Mouse (Mus musculus) kidney, postnatal 0 days (tissue): Measurements from ENCODE around the gene Dnah2. TPM values are rescaled to one million over a fixed set of nuclear protein-coding genes. Genes with fewer than 3 reads are reported as not detected.

Experiments
- ATAC-seq: fragments of 200-750 bp; cut with Nextera tagmentation; replicated peaks from 2 replicates; pipeline ENCODE4 v1.8.0; 2017; ENCODE audit warnings: low read depth, moderate number of reproducible peaks, moderate TSS enrichment, moderate library complexity; ENCODE audit not compliant: low FRiP score
- DNase-seq: peaks from one replicate; pipeline ENCODE4 v3.0.0-alpha.2; 2016; ENCODE audit warnings: low spot score
- H3K27ac ChIP-seq: fragments of 300-500 bp; sonication (generic); 2 replicates; pipeline ENCODE4 v1.5.1; 2014; ENCODE audit warnings: mild to moderate bottlenecking
- H3K27me3 ChIP-seq: fragments of 300-500 bp; sonication (generic); 2 replicates; pipeline ENCODE4 v1.6.1; 2014; ENCODE audit warnings: low read length, mixed read lengths; ENCODE audit not compliant: insufficient read depth
- H3K36me3 ChIP-seq: fragments of 300-500 bp; sonication (generic); 2 replicates; pipeline ENCODE4 v1.6.1; 2014; ENCODE audit warnings: low read length, mixed read lengths; ENCODE audit not compliant: insufficient read depth
- H3K4me1 ChIP-seq: fragments of 300-500 bp; sonication (generic); replicated peaks from 2 replicates; pipeline ENCODE4 v1.6.1; 2014; ENCODE audit warnings: antibody characterized with exemption, low read length, mixed read lengths; ENCODE audit not compliant: insufficient read depth
- H3K4me2 ChIP-seq: fragments of 300-500 bp; sonication (generic); 2 replicates; pipeline ENCODE4 v1.6.1; 2014; ENCODE audit warnings: mild to moderate bottlenecking, low read length, moderate library complexity, mixed read lengths
- H3K4me3 ChIP-seq: fragments of 300-500 bp; sonication (generic); replicated peaks from 2 replicates; pipeline ENCODE4 v1.5.1; 2014; ENCODE audit warnings: low read depth, low read length
- H3K9ac ChIP-seq: fragments of 300-500 bp; sonication (generic); 2 replicates; pipeline ENCODE4 v1.6.1; 2014; ENCODE audit warnings: low read depth, low read length
- H3K9me3 ChIP-seq: fragments of 300-500 bp; sonication (generic); replicated peaks from 2 replicates; pipeline ENCODE4 v1.6.1; 2016; ENCODE audit warnings: low read length, inconsistent platforms, mixed read lengths
- CTCF ChIP-seq: IDR thresholded peaks from 2 replicates; pipeline ENCODE4 v1.5.1; 2016; ENCODE audit warnings: antibody characterized with exemption, low read depth, mild to moderate bottlenecking, moderate library complexity
- WGBS: fragments of 180-500 bp; shearing (Covaris S2); extraction: QIAGEN DNeasy Blood & Tissue Kit; methylation state at CpG from one replicate; pipeline ENCODE4 v1.1.7; 2014; 5-methylcytosine and 5-hydroxymethylcytosine counted together
- polyA plus RNA-seq: library from polyadenylated mRNA; unstranded; fragments of >200 nt; fragmentation: Nextera tagmentation; extraction: Ambion mirVana; gene quantifications from 2 replicates; pipeline ENCODE4 v1.2.1, GENCODE M21; 2015

The Dnah2 gene
- polyA plus RNA-seq, 1 experiment from 2014 or later = 0.32 TPM

DNA sequence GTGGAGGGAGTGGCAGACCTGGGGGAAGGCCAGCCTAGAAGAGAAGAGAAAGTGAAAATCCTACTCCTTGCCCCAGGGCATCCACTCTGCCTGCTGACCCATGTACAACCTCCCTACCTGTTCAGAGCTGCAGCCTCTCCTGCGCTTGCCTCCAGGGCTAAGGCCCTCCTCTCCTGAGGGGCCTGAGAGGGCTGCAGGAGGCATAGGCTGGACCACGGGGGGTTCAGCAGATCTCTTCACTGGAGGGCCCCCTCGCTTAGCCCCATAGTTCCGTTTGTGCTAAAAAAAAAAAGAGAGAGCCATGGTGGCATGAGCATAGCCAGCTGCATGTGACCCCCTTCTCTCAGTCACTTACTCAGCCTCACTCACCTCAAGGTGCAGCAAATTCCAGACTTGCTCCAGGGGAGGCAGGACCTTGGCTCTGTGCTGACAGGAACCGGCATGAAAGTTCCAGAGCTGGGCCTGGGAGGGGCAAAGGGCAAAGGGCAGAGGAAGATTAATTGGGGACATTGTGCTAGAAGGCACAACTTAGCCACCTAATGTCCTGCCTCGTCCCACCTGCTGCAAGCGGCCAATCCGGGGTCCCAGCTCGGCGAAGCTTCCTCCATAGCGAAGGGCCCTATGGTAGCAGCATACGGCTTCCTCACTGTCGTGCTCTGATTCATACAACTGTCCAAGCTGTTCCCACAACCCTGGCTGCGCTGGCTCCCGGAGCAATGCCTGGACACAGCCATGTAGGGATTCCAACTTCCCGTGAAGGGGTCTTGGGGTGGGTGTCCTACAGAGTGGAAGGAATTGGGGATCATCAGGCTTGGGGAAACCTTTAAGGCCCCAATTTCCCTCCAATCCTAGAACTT, 141.8 kb downstream of the Dnah2 start:
- 85% methylated on average over 16 of the region's 16 CpGs for WGBS
- H3K36me3 ChIP-seq = peaks cover 52% of the 10 kb centered on the region
- ATAC-seq = no peak

DNA sequence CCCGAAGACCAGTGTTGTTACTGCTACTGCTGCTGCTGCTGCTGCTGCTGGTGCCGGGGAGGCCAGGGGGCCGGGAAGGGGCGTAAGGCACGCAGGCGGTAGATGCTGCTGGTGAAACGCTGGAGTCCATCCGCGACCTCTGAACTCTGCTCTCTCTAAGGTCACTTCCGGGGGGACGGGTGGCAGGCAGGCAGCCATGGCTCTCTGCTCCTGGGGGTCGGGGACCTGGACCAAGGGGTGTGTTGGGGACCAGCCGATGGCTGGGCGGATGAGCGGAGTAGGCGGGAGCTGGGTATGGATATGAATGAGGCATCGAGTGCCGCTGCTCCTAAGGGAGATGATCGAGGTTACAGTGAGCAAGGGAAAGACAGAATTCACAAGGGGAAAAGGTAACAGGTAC, 142.6 kb downstream of the Dnah2 start:
- Histone ChIP-seq H3K9ac (no peak overlapping the region), H3K27ac (no peak overlapping the region), H3K4me3 (no peak overlapping the region), H3K27me3 (no peaks in the 10 kb centered on the region), H3K9me3 (no peaks in the 10 kb centered on the region), H3K36me3 (peaks cover 60% of the 10 kb centered on the region), H3K4me1 (peaks cover 9% of the 10 kb centered on the region), H3K4me2 (no peak overlapping the region)
- ATAC-seq (no peak), DNase-seq (no peak)
- TF ChIP-seq CTCF = no peak
- WGBS = 86% methylated on average over 19 of the region's 19 CpGs

More for the DNA sequence above, 141.8 kb downstream of the Dnah2 start:
- Histone ChIP-seq H3K9me3 (no peaks in the 10 kb centered on the region), H3K27ac (no peak overlapping the region), H3K9ac (no peak overlapping the region), H3K4me1 (peaks cover 13% of the 10 kb centered on the region), H3K4me3 (no peak overlapping the region), H3K27me3 (no peaks in the 10 kb centered on the region), H3K4me2 (no peak overlapping the region)
- TF ChIP-seq CTCF = no peak
- no peak for DNase-seq

DNA sequence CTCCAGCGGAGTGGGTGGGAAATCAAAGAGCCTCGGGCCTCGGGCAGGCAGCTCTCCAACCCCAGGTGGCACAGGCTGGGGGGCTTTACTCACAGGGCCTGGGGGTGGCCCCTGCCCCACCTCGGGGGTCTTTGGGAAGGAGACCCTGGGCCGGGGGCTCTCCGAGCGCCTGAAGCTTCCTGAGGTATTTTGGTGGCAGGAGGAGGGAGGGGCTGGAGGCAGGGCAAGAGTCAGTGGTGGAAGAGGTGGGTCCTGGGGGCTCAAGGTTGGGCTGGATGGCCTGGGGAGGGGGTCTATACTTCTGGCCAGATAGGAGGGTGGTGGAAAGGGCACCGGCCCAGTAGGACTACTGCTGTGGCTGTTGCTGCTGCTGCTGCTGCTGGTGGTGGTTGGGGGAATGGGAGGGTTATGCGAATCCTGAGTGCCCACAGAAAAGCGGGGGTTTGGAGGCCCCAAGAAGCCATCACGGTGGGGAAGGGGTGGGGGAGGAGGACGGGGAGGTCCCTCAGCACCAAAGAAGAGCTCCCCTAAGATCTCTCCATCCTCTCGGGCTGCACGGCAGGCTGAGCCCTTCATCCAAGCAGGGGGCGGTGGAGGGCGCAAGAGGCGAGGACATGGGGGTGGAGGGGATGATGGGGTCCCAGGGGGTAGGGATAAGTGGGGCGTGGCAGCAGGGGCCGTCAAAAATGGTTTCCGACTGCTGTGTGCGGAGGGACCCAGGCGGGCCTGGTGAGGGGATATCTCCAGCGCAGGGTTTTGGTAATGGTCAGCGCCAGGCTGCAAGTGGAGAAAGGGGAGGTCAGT, 143.3 kb downstream of the Dnah2 start:
- WGBS = 89% methylated on average over 24 of the region's 24 CpGs
- peaks cover 64% of the 10 kb centered on the region for H3K36me3 ChIP-seq
- H3K4me2 ChIP-seq = no peak overlapping the region
- ATAC-seq = no peak
- no peaks in the 10 kb centered on the region for H3K9me3 ChIP-seq
- H3K9ac ChIP-seq = no peak overlapping the region
- DNase-seq = no peak
- peaks cover 9% of the 10 kb centered on the region for H3K4me1 ChIP-seq
- H3K4me3 ChIP-seq = no peak overlapping the region
- H3K27ac ChIP-seq = no peak overlapping the region
- TF ChIP-seq CTCF = no peak
- no peaks in the 10 kb centered on the region for H3K27me3 ChIP-seq

DNA sequence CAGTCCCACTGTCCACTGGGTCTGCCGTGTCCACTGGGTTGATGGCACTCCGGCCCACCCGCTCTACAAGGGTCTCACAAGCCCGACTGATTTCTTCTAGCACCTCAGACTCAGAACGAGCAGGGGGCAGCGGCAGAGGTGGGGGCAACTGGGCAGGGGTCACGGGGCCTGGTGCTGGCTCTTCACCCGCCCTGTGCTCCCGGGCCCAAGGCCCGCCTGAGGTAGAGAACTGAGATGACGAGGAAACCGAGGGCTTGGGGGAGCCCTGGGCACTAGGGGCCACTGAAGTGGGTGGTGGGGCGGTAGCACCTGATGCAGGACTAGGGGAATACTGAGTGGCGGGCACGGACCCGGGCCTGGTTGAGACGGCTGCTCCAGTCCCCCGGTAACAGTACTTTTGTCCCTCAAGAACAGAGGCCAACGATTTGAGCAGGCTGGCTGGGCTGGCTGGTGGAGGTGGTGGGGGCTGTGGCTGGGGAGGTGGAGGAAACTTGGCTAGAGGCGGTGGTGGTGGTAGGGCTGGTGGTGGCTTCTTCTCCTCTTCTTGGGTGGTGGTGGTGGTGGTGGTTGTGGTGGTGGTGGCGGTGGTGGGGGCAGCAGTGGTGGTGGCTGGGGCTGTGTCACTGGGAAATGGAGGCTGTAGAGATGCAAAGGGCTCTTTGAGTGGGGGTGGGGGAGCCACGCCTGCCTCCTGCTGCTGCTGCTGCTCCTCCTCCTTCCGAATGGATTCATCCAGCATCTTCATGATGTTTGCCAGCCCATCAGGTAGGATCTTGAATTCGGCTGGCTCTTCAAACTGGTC, 144.1 kb downstream of the Dnah2 start:
- 92% methylated on average over 22 of the region's 24 CpGs for WGBS
- H3K9me3 ChIP-seq = no peaks in the 10 kb centered on the region
- H3K4me2 ChIP-seq = no peak overlapping the region
- no peak overlapping the region for H3K27ac ChIP-seq
- DNase-seq = no peak
- H3K27me3 ChIP-seq = no peaks in the 10 kb centered on the region
- H3K4me1 ChIP-seq = peaks cover 9% of the 10 kb centered on the region
- peaks cover 72% of the 10 kb centered on the region for H3K36me3 ChIP-seq
- no peak overlapping the region for H3K9ac ChIP-seq
- ATAC-seq = no peak
- H3K4me3 ChIP-seq = no peak overlapping the region
- no peak for TF ChIP-seq CTCF

DNA sequence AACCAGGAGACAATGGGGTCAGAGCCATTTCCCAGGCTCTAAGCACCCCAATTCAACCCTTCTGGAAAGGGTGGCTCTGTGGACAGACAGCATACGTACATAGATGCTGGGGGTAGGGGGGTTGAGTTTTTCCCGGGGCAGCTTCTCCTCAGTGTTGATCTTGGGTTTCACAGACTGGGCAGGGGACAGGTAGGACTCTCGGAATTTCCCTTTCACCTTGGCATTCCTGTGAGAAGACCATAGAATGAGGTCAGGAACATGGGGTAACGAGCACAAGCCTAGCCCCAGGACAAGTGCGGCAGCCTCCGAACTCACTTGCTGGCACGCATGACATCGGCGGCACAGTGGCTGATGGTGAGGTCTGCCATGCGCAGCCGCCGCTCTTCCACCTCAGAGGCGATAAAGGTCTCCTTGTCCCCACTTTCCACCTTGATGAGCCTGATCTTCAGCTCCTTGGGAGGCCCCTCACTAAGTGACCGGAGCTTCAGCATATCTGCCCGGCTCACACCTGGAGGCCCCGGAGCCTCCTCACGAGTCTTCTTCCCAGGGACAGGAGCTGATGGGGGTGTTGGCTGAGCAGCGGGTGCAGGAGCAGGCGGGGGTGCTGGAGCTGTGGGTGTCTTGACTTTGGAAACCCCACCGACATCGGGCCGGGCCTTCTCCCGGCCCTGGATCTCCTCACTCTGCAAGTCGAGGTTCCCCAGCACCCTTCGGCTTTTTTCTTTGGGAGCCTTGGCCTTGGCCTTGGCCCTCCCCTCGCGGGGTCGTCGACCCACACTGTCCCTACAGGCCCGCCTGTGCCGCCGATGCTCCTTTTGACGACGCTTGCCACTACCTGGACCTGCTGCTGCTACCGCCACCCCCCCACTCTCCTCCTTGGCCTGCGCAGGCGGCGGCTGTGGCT, 145.0 kb downstream of the Dnah2 start:
- DNase-seq = no peak
- WGBS = 89% methylated on average over 38 of the region's 38 CpGs
- H3K4me1 ChIP-seq = peaks cover 9% of the 10 kb centered on the region

More for the DNA sequence above, 145.0 kb downstream of the Dnah2 start:
- Histone ChIP-seq H3K27ac (no peak overlapping the region), H3K36me3 (peaks cover 74% of the 10 kb centered on the region), H3K9ac (no peak overlapping the region), H3K4me2 (no peak overlapping the region), H3K27me3 (no peaks in the 10 kb centered on the region), H3K9me3 (no peaks in the 10 kb centered on the region), H3K4me3 (no peak overlapping the region)
- ATAC-seq = no peak
- no peak for TF ChIP-seq CTCF
